Mouse (Mus musculus) layer of hippocampus, adult 18-20 months (tissue): ENCODE data around the gene Mctp1. TPM values are rescaled to one million over a fixed set of nuclear protein-coding genes. Genes with fewer than 3 reads are reported as not detected.

Experiments
- DNase-seq, 2 experiments: peaks; one replicate each; pipeline ENCODE4 v3.0.0; 2022; ENCODE audit warnings: low spot score in 2 of 2
- total RNA-seq, 2 experiments: library from RNA; stranded (reverse); gene quantifications; 2 replicates each; pipeline ENCODE4 v1.2.3; 2021

Gene Mctp1
- total RNA-seq, 2 experiments from 2014 or later = 52.1 to 53.4 TPM

DNA sequence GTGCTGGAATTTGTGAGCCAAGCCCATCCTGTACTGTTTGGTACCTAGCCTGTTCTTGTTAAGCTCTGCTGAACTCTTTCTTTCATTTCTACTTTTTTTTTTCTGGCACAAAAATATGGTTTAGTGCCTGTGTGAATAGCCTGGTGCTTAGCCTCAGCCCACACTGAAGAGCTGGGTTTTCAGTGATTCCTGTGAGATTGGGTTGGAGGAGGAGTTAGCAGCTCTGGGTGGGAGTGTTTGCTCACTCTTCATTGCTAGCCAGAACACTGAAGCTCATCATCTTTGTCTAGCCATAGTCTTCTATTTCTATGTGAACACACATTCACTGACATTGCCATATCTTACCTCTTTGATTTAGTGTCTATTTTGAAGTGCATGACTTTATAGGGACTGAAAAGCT lies 225.1 kb downstream of the Mctp1 start:
- no peak for DNase-seq

DNA sequence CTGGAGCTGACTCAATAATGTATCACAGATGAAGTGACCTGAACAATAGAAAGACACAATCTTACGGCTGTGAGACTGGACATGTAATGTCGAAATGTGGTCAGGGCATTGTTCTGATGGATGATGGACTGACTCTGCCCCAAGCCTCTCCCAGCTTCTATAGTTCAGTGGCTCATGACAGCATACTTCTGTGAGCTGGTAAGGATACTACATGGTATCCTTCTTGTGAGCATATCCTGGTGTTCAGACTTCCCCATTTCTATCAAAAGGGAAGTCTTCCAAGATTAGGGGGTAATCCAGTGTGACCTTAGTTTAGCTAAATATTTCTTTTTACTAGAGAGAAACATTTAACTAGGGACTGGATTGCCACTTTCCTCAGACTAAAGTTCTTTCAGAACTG lies 227.2 kb downstream of the Mctp1 start:
- DNase-seq = no peak

DNA sequence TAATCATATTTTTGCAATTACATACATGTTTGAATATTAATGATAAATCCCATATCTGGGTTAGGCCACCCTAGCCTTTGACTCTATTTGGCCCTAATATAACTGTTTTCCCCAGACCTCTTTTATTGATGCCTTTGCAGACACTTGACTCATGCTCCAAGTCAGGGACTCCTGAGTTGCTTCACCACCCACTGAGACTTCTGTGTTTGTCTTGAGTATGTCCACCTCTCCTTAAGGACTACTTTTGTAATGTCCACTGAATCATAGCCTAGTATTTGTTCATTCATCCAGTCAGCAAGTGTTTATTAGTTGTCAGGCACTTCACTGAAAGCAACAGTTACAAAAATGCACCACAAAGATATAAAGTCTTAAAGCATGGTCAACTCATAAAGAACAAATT lies 235.8 kb downstream of the Mctp1 start:
- DNase-seq = no peak

DNA sequence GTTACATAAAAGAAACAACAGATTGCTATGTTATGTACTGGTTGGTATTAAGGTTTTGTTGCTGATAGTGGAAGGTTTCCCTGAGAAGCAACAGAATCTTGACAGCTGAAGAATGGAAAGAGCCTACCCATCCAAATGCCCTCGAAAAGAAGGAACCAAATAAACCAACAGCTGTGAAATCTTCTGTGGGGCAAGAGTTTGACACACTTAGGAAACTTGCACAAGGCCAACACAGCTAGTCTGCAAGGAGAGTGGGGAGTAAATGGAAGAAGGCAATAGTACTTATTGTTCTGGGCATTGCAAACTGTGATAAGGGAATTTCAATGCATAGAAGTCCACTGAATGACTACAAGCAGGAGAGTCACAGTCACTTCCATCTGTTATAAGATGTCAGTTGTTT lies 236.2 kb downstream of the Mctp1 start:
- DNase-seq = no peak

- DNase-seq = no peak
Measured at GRCm38 (mm10) chr13:76633707-76634106, 249.4 kb downstream of the Mctp1 start.

- DNase-seq = no peak
Measured at GRCm38 (mm10) chr13:76638282-76638681, 253.9 kb downstream of the Mctp1 start.

- DNase-seq = no peak
Measured at GRCm38 (mm10) chr13:76659523-76659922, 275.2 kb downstream of the Mctp1 start.

DNA sequence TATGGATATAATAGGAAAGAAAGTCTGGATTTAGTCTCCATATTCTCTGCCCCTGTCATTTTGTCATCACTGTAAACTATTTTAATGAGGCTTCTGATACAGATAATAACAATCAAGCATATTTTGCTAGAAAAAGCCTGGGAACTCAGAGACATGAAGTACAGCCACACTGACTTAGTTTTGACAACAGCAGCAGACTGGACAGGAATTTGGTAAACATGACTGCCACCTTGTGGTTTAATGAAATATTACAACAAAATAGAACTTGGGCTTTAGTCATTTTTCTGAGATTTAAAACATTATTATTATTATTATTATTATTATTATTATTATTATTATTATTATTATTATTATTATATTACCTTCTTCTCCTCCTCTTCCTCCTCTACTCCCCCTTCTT lies 297.0 kb downstream of the Mctp1 start:
- peak in 1 of 2 experiments; percentile 53 for DNase-seq

- no peak for DNase-seq
Measured at GRCm38 (mm10) chr13:76689349-76689748, 305.0 kb downstream of the Mctp1 start.

GRCm38 (mm10) chr13:76690143-76690542 lies 305.8 kb downstream of the Mctp1 start:
- no peak for DNase-seq

- DNase-seq = no peak
Measured at GRCm38 (mm10) chr13:76690697-76691096, 306.4 kb downstream of the Mctp1 start.

- DNase-seq = no peak
Measured at GRCm38 (mm10) chr13:76734013-76734412, 349.7 kb downstream of the Mctp1 start.

DNA sequence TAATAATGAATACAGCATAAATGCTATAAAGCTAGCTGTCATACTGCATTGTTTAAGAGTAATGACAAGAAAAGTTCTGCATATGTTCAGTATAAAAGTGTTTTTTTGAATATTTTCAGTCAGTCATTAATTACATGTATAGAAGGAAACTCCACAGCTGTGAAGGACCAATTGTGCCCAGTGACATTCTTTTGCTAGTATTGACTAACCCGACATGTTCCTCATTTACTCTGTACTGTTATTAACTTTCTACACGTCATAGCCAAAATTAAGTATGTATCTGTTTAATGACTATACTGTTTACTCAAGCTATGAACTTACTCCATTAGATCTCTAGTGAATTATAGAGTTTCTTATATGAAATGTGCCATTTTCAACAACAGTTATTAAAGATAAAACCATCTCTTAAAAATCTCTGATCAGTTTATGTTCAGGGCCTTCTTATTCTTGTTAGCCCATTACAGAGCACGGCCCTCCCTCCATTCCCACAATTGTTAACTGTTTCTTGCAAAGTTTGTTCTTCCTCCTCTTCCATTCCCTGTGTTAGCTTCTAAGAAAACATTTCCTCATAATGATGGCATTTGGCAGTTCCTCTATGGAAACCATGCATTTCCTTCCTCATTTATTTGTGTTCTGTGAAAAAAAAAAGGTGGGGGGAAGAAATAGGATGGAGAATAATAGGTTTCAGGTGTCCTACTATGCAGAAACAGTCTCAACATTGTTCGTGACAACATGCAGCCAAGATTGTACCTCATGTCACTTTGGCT lies 366.5 kb downstream of the Mctp1 start:
- no peak for DNase-seq

DNA sequence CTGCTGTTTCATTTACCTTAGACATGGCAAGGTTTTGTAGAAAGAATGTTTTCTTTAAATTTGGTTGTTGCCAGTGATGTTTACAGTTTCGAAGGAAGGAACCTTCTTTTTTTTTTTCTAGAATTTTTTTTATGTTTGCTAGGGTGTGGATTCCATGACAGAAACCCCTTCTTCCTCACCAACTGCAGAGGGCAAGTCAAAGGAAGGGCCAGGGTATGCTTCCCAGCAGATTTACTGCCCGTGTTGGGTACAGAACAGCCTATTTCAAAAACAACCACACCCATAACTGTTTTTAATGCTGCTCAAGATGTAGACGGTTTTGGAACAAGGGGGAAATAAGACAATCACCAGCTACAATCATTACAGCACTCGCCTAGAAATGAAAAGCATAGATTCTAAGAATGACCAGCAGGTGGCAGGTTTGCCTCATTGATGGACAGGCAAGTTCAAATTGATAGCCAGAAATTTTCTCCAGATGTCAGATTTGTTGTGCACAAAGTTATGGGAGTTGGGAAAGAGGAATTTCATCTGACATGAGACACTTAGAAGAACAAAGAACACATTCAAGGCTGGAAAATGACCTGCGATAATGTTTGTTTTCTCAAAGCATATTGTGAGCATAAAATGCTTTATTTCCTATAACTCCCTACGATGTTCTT lies 375.6 kb downstream of the Mctp1 start:
- DNase-seq = peak; percentile 30 to 79

- no peak for DNase-seq
Measured at GRCm38 (mm10) chr13:76799662-76800061, 415.3 kb downstream of the Mctp1 start.

DNA sequence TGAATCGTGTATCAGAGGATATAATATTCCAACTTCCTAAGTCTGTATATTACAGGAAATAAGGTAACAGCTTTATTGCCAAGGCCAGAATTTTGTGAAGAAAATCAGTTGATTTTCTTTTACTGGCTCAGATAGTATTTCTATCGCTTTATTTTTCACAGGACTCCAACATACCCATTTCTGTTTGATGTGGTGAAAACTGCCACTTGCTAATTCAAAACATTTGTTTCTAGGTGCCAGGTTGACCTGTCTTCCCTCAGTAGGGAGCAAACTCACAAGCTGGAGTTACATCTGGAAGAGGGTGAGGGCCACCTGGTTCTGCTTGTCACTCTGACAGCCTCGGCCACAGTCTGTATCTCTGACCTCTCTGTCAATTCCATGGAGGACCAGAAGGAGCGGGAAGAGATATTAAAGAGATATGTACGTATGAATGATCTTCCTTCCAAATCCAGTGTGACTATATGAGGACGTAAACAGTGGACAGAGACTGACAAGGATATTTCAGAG lies 416.8 kb downstream of the Mctp1 start:
- DNase-seq = no peak

GRCm38 (mm10) chr13:76802051-76802728 lies 417.9 kb downstream of the Mctp1 start:
- peak; percentile 26 to 69 for DNase-seq

- no peak for DNase-seq
Measured at GRCm38 (mm10) chr13:76802926-76803325, 418.6 kb downstream of the Mctp1 start.

DNA sequence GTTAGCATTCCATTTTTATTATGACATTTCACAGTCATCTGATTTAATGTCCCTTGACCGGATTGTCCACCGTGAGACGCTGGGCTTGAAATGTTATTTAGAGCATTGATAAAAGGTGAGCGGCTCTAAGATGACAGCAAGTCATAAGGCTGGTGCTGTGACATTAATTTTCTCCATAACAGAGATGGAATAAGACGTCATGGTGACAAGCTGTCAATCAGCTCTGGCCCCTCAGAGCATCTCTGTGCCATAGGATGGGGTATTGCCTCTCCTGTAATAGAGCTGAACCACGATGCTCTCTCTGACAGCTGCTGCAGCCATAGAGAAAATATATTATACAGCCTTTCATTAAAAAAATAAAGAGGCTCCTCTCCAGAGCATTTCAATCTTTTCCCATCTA lies 419.5 kb downstream of the Mctp1 start:
- no peak for DNase-seq

GRCm38 (mm10) chr13:76808871-76809390 lies 424.6 kb downstream of the Mctp1 start:
- no peak for DNase-seq

GRCm38 (mm10) chr13:76809802-76810201 lies 425.5 kb downstream of the Mctp1 start:
- DNase-seq = no peak

DNA sequence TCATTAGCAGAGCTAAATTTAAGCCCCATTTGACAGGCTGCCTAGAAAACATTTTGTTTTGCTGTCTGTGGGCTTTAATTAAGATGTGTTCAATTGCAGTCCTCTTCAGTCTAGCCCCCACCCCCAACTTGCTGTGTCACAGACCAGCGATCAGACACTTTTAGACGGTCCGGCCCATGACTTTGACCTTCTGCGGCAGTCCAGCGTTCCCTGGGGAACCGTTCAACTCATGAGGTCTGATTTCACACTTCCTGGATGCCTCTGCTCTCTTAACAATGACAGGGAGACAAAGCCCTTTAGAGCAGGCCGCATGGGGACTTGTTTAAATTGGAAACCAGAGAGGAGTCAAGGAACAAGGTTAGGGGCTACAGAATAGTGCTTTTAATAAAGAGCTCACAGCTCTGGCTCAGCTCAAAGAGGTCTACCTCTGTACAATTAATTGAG lies 426.2 kb downstream of the Mctp1 start:
- DNase-seq = peak; percentile 16 to 49
